Mouse (Mus musculus) embryonic facial prominence, embryonic 13.5 days (tissue): ENCODE results near the gene Polg. TPM values are rescaled to one million over a fixed set of nuclear protein-coding genes. Genes with fewer than 3 reads are reported as not detected.

Experiments used
- ATAC-seq: fragments of 200-750 bp; cut with Nextera tagmentation; 2 replicates; pipeline ENCODE4 v1.8.0; 2017; ENCODE audit warnings: low read depth; ENCODE audit not compliant: insufficient number of reproducible peaks, insufficient read depth, low FRiP score, low TSS enrichment
- H3K27ac ChIP-seq: fragments of 300-500 bp; sonication (generic); 2 replicates; pipeline ENCODE4 v1.5.1; 2015; ENCODE audit warnings: moderate library complexity, mild to moderate bottlenecking, inconsistent platforms
- H3K27me3 ChIP-seq: fragments of 300-500 bp; sonication (generic); 2 replicates; pipeline ENCODE4 v1.6.1; 2015; ENCODE audit warnings: mild to moderate bottlenecking, inconsistent platforms
- H3K36me3 ChIP-seq: fragments of 300-500 bp; sonication (generic); 2 replicates; pipeline ENCODE4 v1.6.1; 2015; ENCODE audit warnings: mild to moderate bottlenecking, inconsistent platforms
- H3K4me1 ChIP-seq: fragments of 300-500 bp; sonication (generic); 2 replicates; pipeline ENCODE4 v1.6.1; 2015; ENCODE audit warnings: inconsistent platforms
- H3K4me2 ChIP-seq: fragments of 300-500 bp; sonication (generic); 2 replicates; pipeline ENCODE4 v1.6.1; 2015; ENCODE audit warnings: moderate library complexity, mild to moderate bottlenecking, inconsistent platforms
- H3K4me3 ChIP-seq: fragments of 300-500 bp; sonication (generic); 2 replicates; pipeline ENCODE4 v1.5.1; 2015; ENCODE audit warnings: mild to moderate bottlenecking, inconsistent platforms
- H3K9ac ChIP-seq: fragments of 300-500 bp; sonication (generic); 2 replicates; pipeline ENCODE4 v1.6.1; 2015; ENCODE audit warnings: mild to moderate bottlenecking, inconsistent platforms
- H3K9me3 ChIP-seq: fragments of 300-500 bp; sonication (generic); 2 replicates; pipeline ENCODE4 v1.6.1; 2016; ENCODE audit warnings: inconsistent platforms
- WGBS: fragments of 180-500 bp; shearing (Covaris S2); methylation state at CpG from one replicate; pipeline ENCODE4 v1.1.7; 2015; ENCODE audit warnings: mixed read lengths; 5-methylcytosine and 5-hydroxymethylcytosine counted together
- polyA plus RNA-seq: library from polyadenylated mRNA; unstranded; fragments of >200 nt; fragmentation: Nextera tagmentation; extraction: Ambion mirVana; gene quantifications from 2 replicates; pipeline ENCODE4 v1.2.1, GENCODE M21; 2015

Gene Polg
- polyA plus RNA-seq, 1 experiment from 2014 or later: 28.8 TPM

DNA sequence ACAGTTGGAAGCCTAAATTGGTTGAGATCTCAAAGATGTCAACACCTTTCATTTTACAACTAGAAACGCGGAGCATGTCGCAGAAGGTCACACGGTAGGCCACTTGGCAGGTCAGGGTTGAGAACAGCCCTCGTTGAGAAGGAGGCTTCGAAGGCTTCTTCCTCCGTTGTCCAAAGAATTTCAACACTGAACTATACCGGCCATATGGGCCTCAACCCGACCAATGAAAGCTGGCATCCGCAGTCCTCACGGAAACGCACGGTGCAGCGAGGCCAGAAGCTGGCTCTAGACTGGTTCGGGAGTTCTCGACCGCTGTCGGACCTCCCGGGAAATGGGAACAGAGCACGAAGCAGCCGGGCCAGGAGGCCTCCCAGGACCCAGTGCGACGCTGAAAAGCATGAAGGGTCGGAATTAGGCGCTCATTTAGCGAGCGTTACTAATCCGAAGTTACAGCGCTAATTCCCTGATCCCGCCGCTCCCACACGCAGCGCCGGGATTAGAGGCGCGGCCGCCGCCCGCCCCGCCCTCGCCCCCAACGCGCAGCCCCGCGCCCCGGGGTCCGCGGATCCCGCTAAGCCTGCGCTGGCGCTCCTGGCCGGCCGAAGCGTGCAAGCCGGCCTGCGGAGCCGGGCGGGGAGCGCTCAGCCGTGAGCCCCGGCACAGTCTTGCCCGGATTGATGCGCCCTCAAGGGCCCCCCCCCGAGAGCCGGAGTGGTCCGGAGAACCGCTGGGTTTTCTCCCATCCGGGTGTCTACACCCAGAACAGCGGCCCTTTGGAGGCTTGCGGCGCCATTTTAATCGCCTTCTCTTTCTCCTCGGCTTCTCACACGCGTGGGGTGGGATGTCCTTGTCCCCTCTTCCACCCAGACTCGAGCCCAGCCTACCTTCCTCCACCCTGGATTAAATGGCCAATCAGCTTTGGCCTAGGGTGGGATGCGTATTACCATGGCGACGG lies 42.4 kb upstream of the Polg start:
- H3K9ac ChIP-seq: 0 out of 2 replicates have a peak overlapping the region, but pooled peaks have one; percentile 27
- no peak overlapping the region for H3K27ac ChIP-seq
- H3K4me2 ChIP-seq: peak overlapping the region; percentile 59
- H3K4me1 ChIP-seq: peaks cover 19% of the 10 kb centered on the region
- under 1% methylated on average over 78 of the region's 79 CpGs for WGBS
- no peaks in the 10 kb centered on the region for H3K36me3 ChIP-seq
- peaks cover 100% of the 10 kb centered on the region for H3K27me3 ChIP-seq
- peak overlapping the region; percentile 37 for H3K4me3 ChIP-seq
- no peaks in the 10 kb centered on the region for H3K9me3 ChIP-seq
- ATAC-seq: no peak

DNA sequence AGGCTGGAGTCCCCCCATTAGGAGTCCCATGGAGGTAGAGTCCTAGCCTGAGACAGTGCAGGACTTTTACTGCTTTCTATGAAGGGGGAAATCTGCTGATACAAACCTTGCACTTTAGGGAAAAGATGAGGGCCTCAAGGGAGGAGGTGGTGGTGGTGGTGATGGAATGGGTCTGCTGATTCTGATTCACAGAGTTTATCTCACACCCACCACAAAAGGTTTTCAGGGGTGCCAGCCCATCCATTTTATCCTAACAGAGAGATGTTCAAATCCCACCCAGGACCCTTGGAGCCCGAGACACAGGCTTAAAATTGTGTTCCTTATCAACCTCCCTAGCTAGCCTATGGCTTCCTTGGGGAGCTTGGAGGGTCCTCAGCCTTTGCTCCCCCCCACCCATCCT lies 41.6 kb upstream of the Polg start:
- Histone ChIP-seq H3K4me2 (no peak overlapping the region), H3K36me3 (no peaks in the 10 kb centered on the region), H3K9ac (no peak overlapping the region), H3K4me1 (peaks cover 19% of the 10 kb centered on the region), H3K27me3 (peaks cover 100% of the 10 kb centered on the region), H3K27ac (no peak overlapping the region), H3K9me3 (no peaks in the 10 kb centered on the region), H3K4me3 (no peak overlapping the region)
- WGBS: 19% methylated on average over 1 of the region's 1 CpGs
- ATAC-seq: no peak

DNA sequence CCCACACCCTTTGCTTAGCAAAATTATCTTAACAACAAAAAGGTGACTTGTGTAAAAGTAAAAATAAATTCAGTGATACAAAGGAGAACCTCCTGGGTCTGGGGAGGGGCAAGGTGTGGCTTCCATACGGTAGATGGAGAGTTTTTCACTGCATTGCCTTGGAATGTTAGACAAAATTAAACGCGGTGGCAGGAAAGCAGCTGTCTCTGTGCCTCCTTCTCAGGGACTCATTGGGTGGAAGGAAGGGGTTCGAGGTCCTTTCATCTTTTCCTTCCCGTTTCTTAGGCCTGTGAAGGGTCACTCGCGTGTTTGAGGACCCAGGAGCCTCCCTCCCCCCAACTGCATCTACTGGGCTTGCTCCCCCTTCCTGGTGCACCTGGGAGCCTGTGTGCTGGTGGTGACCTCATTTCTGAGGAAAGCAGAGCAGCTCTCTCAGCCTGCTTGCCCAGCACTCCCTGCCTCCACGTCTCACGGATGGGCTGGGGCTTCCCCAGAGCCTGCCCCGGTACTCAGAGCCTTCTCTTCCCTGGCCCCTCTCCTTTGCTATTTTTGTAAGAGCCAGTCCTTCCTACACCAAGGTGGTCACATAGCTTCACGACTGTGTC lies 41.0 kb upstream of the Polg start:
- Histone ChIP-seq H3K36me3 (no peaks in the 10 kb centered on the region), H3K9me3 (no peaks in the 10 kb centered on the region), H3K4me2 (no peak overlapping the region), H3K27ac (no peak overlapping the region), H3K27me3 (peaks cover 100% of the 10 kb centered on the region), H3K4me3 (no peak overlapping the region), H3K9ac (no peak overlapping the region), H3K4me1 (peaks cover 19% of the 10 kb centered on the region)
- no peak for ATAC-seq
- WGBS: 1% methylated on average over 11 of the region's 11 CpGs

GRCm38 (mm10) chr7:79506531-79507090 lies 40.4 kb upstream of the Polg start:
- no peaks in the 10 kb centered on the region for H3K36me3 ChIP-seq
- H3K4me2 ChIP-seq: no peak overlapping the region
- no peak for ATAC-seq
- H3K27ac ChIP-seq: no peak overlapping the region
- 2% methylated on average over 6 of the region's 6 CpGs for WGBS
- no peak overlapping the region for H3K4me3 ChIP-seq
- H3K9ac ChIP-seq: no peak overlapping the region
- H3K27me3 ChIP-seq: peaks cover 100% of the 10 kb centered on the region
- H3K9me3 ChIP-seq: no peaks in the 10 kb centered on the region
- H3K4me1 ChIP-seq: peaks cover 19% of the 10 kb centered on the region

- ATAC-seq: no peak
- no peaks in the 10 kb centered on the region for H3K36me3 ChIP-seq
- no peak overlapping the region for H3K9ac ChIP-seq
- H3K4me2 ChIP-seq: no peak overlapping the region
- WGBS: under 1% methylated on average over 28 of the region's 28 CpGs
- H3K4me1 ChIP-seq: peaks cover 19% of the 10 kb centered on the region
- no peak overlapping the region for H3K27ac ChIP-seq
- H3K27me3 ChIP-seq: peaks cover 100% of the 10 kb centered on the region
- no peaks in the 10 kb centered on the region for H3K9me3 ChIP-seq
- H3K4me3 ChIP-seq: peak overlapping the region; percentile 14; the same call in 1 of the 2 replicates
Measured at GRCm38 (mm10) chr7:79505876-79506530, 39.8 kb upstream of the Polg start.

GRCm38 (mm10) chr7:79505376-79505775 lies 39.2 kb upstream of the Polg start:
- H3K36me3 ChIP-seq: no peaks in the 10 kb centered on the region
- no peak overlapping the region for H3K27ac ChIP-seq
- H3K4me3 ChIP-seq: peak overlapping the region; percentile 42
- H3K9me3 ChIP-seq: no peaks in the 10 kb centered on the region
- ATAC-seq: no peak
- H3K27me3 ChIP-seq: peaks cover 100% of the 10 kb centered on the region
- H3K9ac ChIP-seq: peak overlapping the region; percentile 27; the same call in 1 of the 2 replicates
- 3% methylated on average over 22 of the region's 22 CpGs for WGBS
- peaks cover 19% of the 10 kb centered on the region for H3K4me1 ChIP-seq
- H3K4me2 ChIP-seq: peak overlapping the region; percentile 61

GRCm38 (mm10) chr7:79504723-79505122 lies 38.6 kb upstream of the Polg start:
- H3K4me3 ChIP-seq: peak overlapping the region; percentile 42
- H3K9ac ChIP-seq: peak overlapping the region; percentile 27; the same call in 1 of the 2 replicates
- no peaks in the 10 kb centered on the region for H3K9me3 ChIP-seq
- H3K4me1 ChIP-seq: peaks cover 24% of the 10 kb centered on the region
- H3K36me3 ChIP-seq: no peaks in the 10 kb centered on the region
- no peak overlapping the region for H3K27ac ChIP-seq
- ATAC-seq: peak; percentile 52; the same call in 1 of the 2 replicates
- WGBS: under 1% methylated on average over 42 of the region's 42 CpGs
- H3K27me3 ChIP-seq: peaks cover 100% of the 10 kb centered on the region
- peak overlapping the region; percentile 61 for H3K4me2 ChIP-seq

DNA sequence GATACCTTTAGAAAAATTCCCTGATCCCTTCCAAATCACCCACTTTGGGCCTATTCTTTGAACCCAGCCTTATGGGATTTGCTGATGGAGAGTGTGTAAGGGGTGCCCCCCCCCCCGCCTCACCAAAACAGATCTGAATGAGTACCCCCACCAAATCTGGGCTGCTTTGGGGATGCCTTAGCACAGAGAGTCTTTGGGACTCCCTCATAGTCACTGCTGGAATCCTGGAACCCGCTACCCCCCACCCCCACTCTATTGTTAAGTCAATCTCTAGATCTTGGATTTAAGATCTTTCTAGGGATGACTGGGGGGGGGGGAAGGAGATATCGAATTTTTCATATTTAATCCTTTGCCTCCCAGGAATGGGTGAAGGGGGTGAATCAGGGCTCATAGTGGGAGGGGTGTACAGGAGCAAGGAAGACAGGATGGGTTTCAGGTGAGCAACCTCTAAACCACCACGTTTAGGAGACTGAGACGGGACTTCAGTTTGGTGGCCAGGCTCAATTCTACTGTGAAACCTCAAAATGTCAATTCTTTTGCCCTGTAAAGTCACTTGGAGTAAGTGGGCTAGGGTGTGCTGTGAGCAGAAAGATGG lies 37.6 kb upstream of the Polg start:
- 3% methylated on average over 5 of the region's 5 CpGs for WGBS
- Histone ChIP-seq H3K27ac (no peak overlapping the region), H3K36me3 (no peaks in the 10 kb centered on the region), H3K4me2 (no peak overlapping the region), H3K9ac (no peak overlapping the region), H3K27me3 (peaks cover 100% of the 10 kb centered on the region), H3K4me3 (no peak overlapping the region), H3K4me1 (peaks cover 29% of the 10 kb centered on the region), H3K9me3 (no peaks in the 10 kb centered on the region)
- ATAC-seq: no peak

GRCm38 (mm10) chr7:79503103-79503455 lies 36.9 kb upstream of the Polg start:
- Histone ChIP-seq H3K4me3 (no peak overlapping the region), H3K9me3 (no peaks in the 10 kb centered on the region), H3K4me1 (peaks cover 23% of the 10 kb centered on the region), H3K4me2 (no peak overlapping the region), H3K36me3 (no peaks in the 10 kb centered on the region), H3K9ac (no peak overlapping the region), H3K27ac (no peak overlapping the region), H3K27me3 (peaks cover 100% of the 10 kb centered on the region)
- WGBS: 6% methylated on average over 6 of the region's 6 CpGs
- ATAC-seq: no peak

GRCm38 (mm10) chr7:79502152-79503102 lies 36.3 kb upstream of the Polg start:
- Histone ChIP-seq H3K4me1 (peaks cover 23% of the 10 kb centered on the region), H3K27me3 (peaks cover 100% of the 10 kb centered on the region), H3K4me2 (no peak overlapping the region), H3K9me3 (no peaks in the 10 kb centered on the region), H3K4me3 (no peak overlapping the region), H3K36me3 (no peaks in the 10 kb centered on the region), H3K27ac (no peak overlapping the region), H3K9ac (no peak overlapping the region)
- WGBS: 8% methylated on average over 10 of the region's 10 CpGs
- ATAC-seq: no peak
